Comparison of ENCODE assay signal across 28 mouse cellular contexts in the genomic region with DNA sequence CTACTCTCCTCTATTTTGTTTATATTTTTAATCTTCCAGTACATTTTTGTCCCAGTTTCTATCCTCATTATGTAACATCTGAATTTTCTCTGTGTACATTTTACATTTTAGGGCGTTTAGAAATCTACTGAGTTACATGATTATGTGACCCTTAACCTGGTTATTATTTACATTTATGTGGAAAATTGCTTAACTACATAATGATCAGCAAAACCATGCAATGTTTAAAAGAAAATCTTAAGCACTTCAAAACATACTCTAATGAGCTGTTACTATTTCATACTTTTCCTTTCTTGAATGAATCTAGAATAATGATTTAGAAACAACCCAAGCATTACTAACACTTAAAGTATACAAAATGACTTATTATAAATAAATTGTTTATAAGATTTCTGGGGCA.
"Had no signal": no experiment of that assay in that cellular context is flagged by ENCODE, and none has a peak within 500 bp of the region (broad histone marks: within the 10 kb centered on the region; RNA-seq: fewer than 3 reads in every experiment).

No protein-coding gene starts in this region.

- H3K9ac ChIP-seq: limb, embryonic 12.5 days; limb, embryonic 13.5 days; limb, embryonic 15.5 days; liver, embryonic 12.5 days; liver, embryonic 13.5 days; liver, embryonic 14.5 days; liver, embryonic 15.5 days; liver, postnatal 0 days; midbrain, embryonic 12.5 days; midbrain, embryonic 13.5 days; midbrain, embryonic 15.5 days; neural tube, embryonic 12.5 days; neural tube, embryonic 13.5 days had no signal

- H3K4me3 ChIP-seq: left cerebral cortex, adult 2 months; limb, embryonic 10.5 days; limb, embryonic 12.5 days; limb, embryonic 13.5 days; limb, embryonic 15.5 days; liver, embryonic 12.5 days; liver, embryonic 13.5 days; liver, embryonic 15.5 days; megakaryocyte, embryonic 14.5 days; midbrain, embryonic 10.5 days; midbrain, embryonic 12.5 days; midbrain, embryonic 13.5 days; midbrain, embryonic 15.5 days; myocyte; neural tube, embryonic 12.5 days; neural tube, embryonic 13.5 days had no signal

- H3K27me3 ChIP-seq: limb, embryonic 12.5 days; limb, embryonic 13.5 days; limb, embryonic 15.5 days; liver, embryonic 12.5 days; liver, embryonic 13.5 days; liver, embryonic 15.5 days; megakaryocyte, embryonic 14.5 days; midbrain, embryonic 12.5 days; midbrain, embryonic 13.5 days; midbrain, embryonic 15.5 days; neural tube, embryonic 12.5 days; neural tube, embryonic 13.5 days had no signal

- DNase-seq: layer of hippocampus, postnatal 36 days; left cerebral cortex, postnatal 4 days; liver; liver, embryonic 13.5 days; liver, postnatal 0 days; lung, postnatal 14 days; lung, postnatal 4 days; midbrain, embryonic 14.5 days had no signal

- H3K36me3 ChIP-seq: limb, embryonic 10.5 days; limb, embryonic 12.5 days; limb, embryonic 13.5 days; limb, embryonic 15.5 days; liver, embryonic 12.5 days; liver, embryonic 13.5 days; liver, embryonic 15.5 days; midbrain, embryonic 10.5 days; midbrain, embryonic 12.5 days; midbrain, embryonic 13.5 days; midbrain, embryonic 15.5 days; neural tube, embryonic 12.5 days; neural tube, embryonic 13.5 days had no signal

- H3K27ac ChIP-seq: left cerebral cortex, adult 2 months; limb, embryonic 10.5 days; limb, embryonic 12.5 days; limb, embryonic 13.5 days; limb, embryonic 15.5 days; liver, embryonic 12.5 days; liver, embryonic 13.5 days; liver, embryonic 14.5 days; liver, embryonic 15.5 days; macrophage; midbrain, embryonic 10.5 days; midbrain, embryonic 12.5 days; midbrain, embryonic 13.5 days; midbrain, embryonic 15.5 days; neural tube, embryonic 12.5 days; neural tube, embryonic 13.5 days had no signal

- H3K9me3 ChIP-seq: limb, embryonic 10.5 days; limb, embryonic 12.5 days; limb, embryonic 13.5 days; limb, embryonic 15.5 days; liver, embryonic 12.5 days; liver, embryonic 13.5 days; liver, embryonic 15.5 days; megakaryocyte, embryonic 14.5 days; midbrain, embryonic 10.5 days; midbrain, embryonic 12.5 days; midbrain, embryonic 13.5 days; midbrain, embryonic 15.5 days; neural tube, embryonic 12.5 days; neural tube, embryonic 13.5 days had no signal

- ATAC-seq: liver, embryonic 12.5 days; liver, postnatal 0 days; midbrain, embryonic 13.5 days; midbrain, embryonic 15.5 days; midbrain, embryonic 16.5 days had no signal

- H3K4me1 ChIP-seq: limb, embryonic 10.5 days; limb, embryonic 12.5 days; limb, embryonic 13.5 days; limb, embryonic 15.5 days; liver, embryonic 12.5 days; liver, embryonic 13.5 days; liver, embryonic 15.5 days; megakaryocyte, embryonic 14.5 days; midbrain, embryonic 10.5 days; midbrain, embryonic 12.5 days; midbrain, embryonic 13.5 days; midbrain, embryonic 15.5 days; neural tube, embryonic 12.5 days; neural tube, embryonic 13.5 days had no signal

- H3K4me2 ChIP-seq: limb, embryonic 12.5 days; limb, embryonic 13.5 days; limb, embryonic 15.5 days; liver, embryonic 11.5 days; liver, embryonic 12.5 days; liver, embryonic 13.5 days; liver, embryonic 15.5 days; midbrain, embryonic 11.5 days; midbrain, embryonic 12.5 days; midbrain, embryonic 13.5 days; midbrain, embryonic 15.5 days; neural tube, embryonic 12.5 days; neural tube, embryonic 13.5 days had no signal
